Mouse (Mus musculus) midbrain, embryonic 13.5 days (tissue): ENCODE data around the gene Defb20. TPM values are rescaled to one million over a fixed set of nuclear protein-coding genes. Genes with fewer than 3 reads are reported as not detected.

Experiments
- ATAC-seq: fragments of 200-750 bp; cut with Nextera tagmentation; 2 replicates; pipeline ENCODE4 v1.8.0; 2017; ENCODE audit warnings: mild to moderate bottlenecking, moderate TSS enrichment, moderate library complexity
- H3K27ac ChIP-seq: fragments of 300-500 bp; sonication (generic); 2 replicates; pipeline ENCODE4 v1.5.1; 2015; ENCODE audit warnings: inconsistent platforms, mild to moderate bottlenecking, moderate library complexity
- H3K27me3 ChIP-seq: fragments of 300-500 bp; sonication (generic); 2 replicates; pipeline ENCODE4 v1.6.1; 2015; ENCODE audit warnings: mild to moderate bottlenecking, inconsistent platforms
- H3K36me3 ChIP-seq: fragments of 300-500 bp; sonication (generic); 2 replicates; pipeline ENCODE4 v1.6.1; 2015; ENCODE audit warnings: mild to moderate bottlenecking, inconsistent platforms
- H3K4me1 ChIP-seq: fragments of 300-500 bp; sonication (generic); replicated peaks from 2 replicates; pipeline ENCODE4 v1.6.1; 2015; ENCODE audit warnings: inconsistent platforms
- H3K4me2 ChIP-seq: fragments of 300-500 bp; sonication (generic); replicated peaks from 2 replicates; pipeline ENCODE4 v1.6.1; 2015; ENCODE audit warnings: moderate library complexity, mild to moderate bottlenecking, inconsistent platforms
- H3K4me3 ChIP-seq: fragments of 300-500 bp; sonication (generic); replicated peaks from 2 replicates; pipeline ENCODE4 v1.5.1; 2015; ENCODE audit warnings: mild to moderate bottlenecking, inconsistent platforms
- H3K9ac ChIP-seq: fragments of 300-500 bp; sonication (generic); replicated peaks from 2 replicates; pipeline ENCODE4 v1.6.1; 2015; ENCODE audit warnings: mild to moderate bottlenecking, inconsistent platforms
- H3K9me3 ChIP-seq: fragments of 300-500 bp; sonication (generic); 2 replicates; pipeline ENCODE4 v1.6.1; 2016; ENCODE audit warnings: mild to moderate bottlenecking, inconsistent platforms
- WGBS: fragments of 180-500 bp; shearing (Covaris S2); methylation state at CpG from one replicate; pipeline ENCODE4 v1.1.7; 2015; 5-methylcytosine and 5-hydroxymethylcytosine counted together
- polyA plus RNA-seq: library from polyadenylated mRNA; unstranded; fragments of >200 nt; fragmentation: Nextera tagmentation; extraction: Ambion mirVana; gene quantifications from 2 replicates; pipeline ENCODE4 v1.2.1, GENCODE M21; 2015

Gene Defb20
- polyA plus RNA-seq, 1 experiment from 2014 or later, result not detected

DNA sequence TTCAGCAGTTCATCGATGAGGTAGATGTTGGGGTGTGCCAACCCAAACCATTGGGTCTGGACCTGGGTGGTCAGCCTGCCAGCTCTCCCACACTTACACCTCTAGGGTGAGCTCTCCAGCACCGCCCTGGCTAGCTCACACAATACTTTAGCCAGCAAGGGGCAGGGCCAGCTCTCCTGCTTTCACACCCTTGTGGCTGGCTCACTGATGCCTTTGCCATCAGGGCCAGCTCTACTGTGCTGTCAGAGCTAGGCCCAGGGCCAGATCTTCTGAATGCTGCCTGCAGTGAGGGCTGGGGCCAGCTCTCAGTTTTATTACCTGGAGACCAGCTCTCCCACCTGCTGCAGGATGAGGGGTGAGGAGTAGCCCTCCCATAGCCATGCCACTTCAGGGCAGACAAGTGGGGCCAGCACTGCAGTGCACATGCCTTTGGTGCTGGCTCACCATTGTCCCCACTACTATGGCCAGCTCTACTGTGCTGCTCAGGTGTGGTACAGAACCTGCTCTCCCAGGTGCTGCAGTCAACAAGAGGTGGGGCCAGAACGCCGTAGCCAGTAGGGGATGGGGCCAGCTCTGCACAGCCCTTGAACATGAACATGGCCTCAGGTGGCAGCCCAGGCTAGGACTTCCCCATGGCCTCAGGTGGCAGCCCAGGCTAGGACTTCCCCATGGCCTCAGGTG, 24.6 kb upstream of the Defb20 start:
- Histone ChIP-seq H3K4me2 (no peak overlapping the region), H3K4me1 (no peaks in the 10 kb centered on the region), H3K27me3 (no peaks in the 10 kb centered on the region), H3K4me3 (no peak overlapping the region), H3K9ac (no peak overlapping the region), H3K27ac (no peak overlapping the region), H3K36me3 (no peaks in the 10 kb centered on the region), H3K9me3 (no peaks in the 10 kb centered on the region)
- WGBS, result 73% methylated on average over 4 of the region's 4 CpGs
- no peak for ATAC-seq

GRCm38 (mm10) chr2:152459241-152459640, 17.6 kb upstream of the Defb20 start:
- no peak overlapping the region for H3K27ac ChIP-seq
- no peaks in the 10 kb centered on the region for H3K9me3 ChIP-seq
- H3K27me3 ChIP-seq, result no peaks in the 10 kb centered on the region
- no peak for ATAC-seq
- no peak overlapping the region for H3K4me3 ChIP-seq
- WGBS, result 78% methylated on average over 13 of the region's 13 CpGs
- no peak overlapping the region for H3K4me2 ChIP-seq
- H3K36me3 ChIP-seq, result no peaks in the 10 kb centered on the region
- no peaks in the 10 kb centered on the region for H3K4me1 ChIP-seq
- no peak overlapping the region for H3K9ac ChIP-seq

DNA sequence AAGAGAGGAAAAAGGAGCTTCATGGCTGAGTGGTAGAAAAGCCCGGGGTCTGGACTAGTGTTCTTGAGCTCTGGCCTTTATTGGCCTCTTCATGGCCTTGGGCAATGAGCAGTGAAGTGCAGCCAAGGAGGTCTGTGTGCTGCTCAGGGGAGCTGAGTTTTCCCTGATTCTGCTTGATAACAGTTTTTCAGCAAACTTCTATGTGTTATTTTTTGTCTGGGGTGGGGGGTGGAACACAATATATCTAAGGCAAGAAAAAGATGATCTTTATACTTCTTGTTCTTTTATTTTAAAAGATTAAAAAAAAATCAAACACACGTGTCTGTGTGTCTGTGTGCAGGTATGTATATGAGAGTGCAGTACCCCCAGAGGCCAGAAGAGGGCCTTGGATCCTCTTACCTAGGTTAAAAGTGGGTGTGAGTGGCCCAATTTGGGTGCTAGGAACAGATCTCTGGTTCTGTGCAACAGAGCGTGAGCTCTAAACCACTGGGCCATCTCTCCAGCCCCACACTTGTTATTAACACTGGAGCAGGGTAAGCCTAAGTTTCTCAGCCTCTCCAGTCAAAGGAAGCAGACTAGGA, 12.2 kb upstream of the Defb20 start, which contains the start of gene Defb23:
TSS of gene Defb23 (minus strand) at position 51 of the 581 bp plus-strand sequence.
- no peak within 1 kb of the TSS for H3K4me3 ChIP-seq
- ATAC-seq, result no peak
- no peak within 1 kb of the TSS for H3K4me2 ChIP-seq
- H3K4me1 ChIP-seq, result no peaks in the 10 kb centered on the region
- WGBS, result 88% methylated on average over 3 of the region's 3 CpGs
- no peak within 1 kb of the TSS for H3K9ac ChIP-seq
- no peaks in the 10 kb centered on the region for H3K36me3 ChIP-seq
- no peaks in the 10 kb centered on the region for H3K9me3 ChIP-seq
- H3K27ac ChIP-seq, result no peak within 1 kb of the TSS
- no peaks in the 10 kb centered on the region for H3K27me3 ChIP-seq

GRCm38 (mm10) chr2:152470973-152471372, 5.9 kb upstream of the Defb20 start:
- Histone ChIP-seq H3K4me3 (no peak overlapping the region), H3K27ac (no peak overlapping the region), H3K9ac (no peak overlapping the region), H3K4me1 (no peaks in the 10 kb centered on the region), H3K4me2 (no peak overlapping the region), H3K9me3 (no peaks in the 10 kb centered on the region), H3K36me3 (no peaks in the 10 kb centered on the region), H3K27me3 (no peaks in the 10 kb centered on the region)
- 34% methylated on average over 7 of the region's 7 CpGs for WGBS
- ATAC-seq, result no peak

DNA sequence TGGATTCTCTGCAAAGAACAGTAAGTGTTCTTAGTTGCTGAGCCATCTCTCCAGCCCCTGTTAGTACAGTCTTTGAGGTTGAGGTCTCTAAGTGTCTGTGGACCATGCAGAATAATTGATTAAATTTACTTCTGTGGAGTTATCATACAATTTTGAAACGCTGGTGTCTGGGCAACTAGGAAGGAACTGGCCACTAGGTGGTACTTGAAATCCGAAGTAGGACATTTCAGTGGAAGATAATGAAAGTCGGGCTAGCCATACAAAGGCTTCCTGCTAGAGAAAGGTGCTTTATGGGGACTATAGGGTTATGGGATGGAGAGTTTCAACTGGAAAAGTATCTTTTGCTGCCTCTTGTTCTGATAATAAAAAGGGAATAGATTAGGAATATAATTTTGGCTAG, 4.4 kb upstream of the Defb20 start:
- no peak for ATAC-seq
- no peaks in the 10 kb centered on the region for H3K4me1 ChIP-seq
- WGBS, result 30% methylated on average over 3 of the region's 3 CpGs
- H3K27me3 ChIP-seq, result no peaks in the 10 kb centered on the region
- H3K4me3 ChIP-seq, result no peak overlapping the region
- H3K9ac ChIP-seq, result no peak overlapping the region
- no peaks in the 10 kb centered on the region for H3K9me3 ChIP-seq
- no peaks in the 10 kb centered on the region for H3K36me3 ChIP-seq
- H3K27ac ChIP-seq, result no peak overlapping the region
- no peak overlapping the region for H3K4me2 ChIP-seq

DNA sequence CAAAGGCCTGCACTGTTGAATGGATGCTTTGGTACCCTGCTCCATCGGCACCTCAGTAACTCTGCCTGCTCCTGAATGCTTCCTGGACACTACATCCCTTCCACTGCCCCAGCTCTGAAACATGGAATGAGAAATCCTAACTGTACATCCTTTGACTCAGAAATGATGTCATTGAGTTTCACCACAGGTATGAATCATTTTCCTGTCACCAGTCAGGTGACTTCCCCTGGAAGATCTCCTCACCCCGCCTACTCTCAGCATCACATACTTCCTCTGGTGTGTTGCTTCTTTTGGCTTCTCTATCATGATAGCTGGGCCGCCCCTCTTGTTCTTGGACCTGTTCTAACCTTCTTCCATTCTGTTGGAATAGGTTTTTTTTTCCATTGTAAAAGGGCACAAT, 4.0 kb downstream of the Defb20 start:
- Histone ChIP-seq H3K9ac (no peak overlapping the region), H3K36me3 (no peaks in the 10 kb centered on the region)
- 90% methylated on average over 3 of the region's 3 CpGs for WGBS

DNA sequence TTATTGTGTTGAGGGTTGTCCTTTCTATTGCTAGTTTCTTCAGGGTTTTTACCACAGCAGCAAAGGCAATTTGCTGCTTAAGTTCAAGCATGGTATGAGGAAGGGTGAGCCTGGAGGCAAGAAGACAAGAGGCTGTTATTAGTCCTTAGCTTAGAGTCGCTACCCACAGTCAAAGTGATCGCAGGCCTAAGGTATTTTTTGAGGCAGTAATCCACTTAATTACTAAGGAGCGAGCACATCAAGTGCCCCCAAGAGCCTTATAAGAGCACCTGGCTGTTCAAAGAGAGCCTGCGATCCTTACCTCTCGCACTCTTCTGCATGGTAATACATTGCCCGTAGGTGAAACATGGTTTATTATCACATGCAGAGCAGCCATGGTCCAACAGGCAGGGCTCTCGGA, 4.9 kb downstream of the Defb20 start:
- no peak for ATAC-seq
- Histone ChIP-seq H3K27me3 (no peaks in the 10 kb centered on the region), H3K27ac (no peak overlapping the region), H3K9me3 (no peaks in the 10 kb centered on the region), H3K36me3 (no peaks in the 10 kb centered on the region), H3K4me3 (no peak overlapping the region), H3K9ac (no peak overlapping the region), H3K4me2 (no peak overlapping the region), H3K4me1 (no peaks in the 10 kb centered on the region)
- WGBS, result 90% methylated on average over 7 of the region's 7 CpGs

More for the DNA sequence above, 4.0 kb downstream of the Defb20 start:
- Histone ChIP-seq H3K27ac (no peak overlapping the region), H3K4me1 (no peaks in the 10 kb centered on the region), H3K4me2 (no peak overlapping the region), H3K27me3 (no peaks in the 10 kb centered on the region), H3K9me3 (no peaks in the 10 kb centered on the region), H3K4me3 (no peak overlapping the region)
- ATAC-seq, result no peak

GRCm38 (mm10) chr2:152487024-152487423, 10.2 kb downstream of the Defb20 start:
- H3K9me3 ChIP-seq, result no peaks in the 10 kb centered on the region
- H3K4me1 ChIP-seq, result no peaks in the 10 kb centered on the region
- WGBS, result 78% methylated on average over 2 of the region's 2 CpGs
- no peak overlapping the region for H3K4me3 ChIP-seq
- H3K36me3 ChIP-seq, result no peaks in the 10 kb centered on the region
- H3K27me3 ChIP-seq, result no peaks in the 10 kb centered on the region
- no peak for ATAC-seq
- H3K4me2 ChIP-seq, result no peak overlapping the region
- H3K9ac ChIP-seq, result no peak overlapping the region
- no peak overlapping the region for H3K27ac ChIP-seq

GRCm38 (mm10) chr2:152490038-152490437, 13.2 kb downstream of the Defb20 start, which contains the start of gene Defb22:
Gene Defb22, minus strand, starts transcription at chr2:152490138.
- Histone ChIP-seq H3K4me2 (no peak within 1 kb of the TSS), H3K27ac (no peak within 1 kb of the TSS), H3K27me3 (no peaks in the 10 kb centered on the region), H3K4me1 (no peaks in the 10 kb centered on the region), H3K36me3 (no peaks in the 10 kb centered on the region), H3K4me3 (no peak within 1 kb of the TSS), H3K9ac (no peak within 1 kb of the TSS), H3K9me3 (no peaks in the 10 kb centered on the region)
- no peak for ATAC-seq

DNA sequence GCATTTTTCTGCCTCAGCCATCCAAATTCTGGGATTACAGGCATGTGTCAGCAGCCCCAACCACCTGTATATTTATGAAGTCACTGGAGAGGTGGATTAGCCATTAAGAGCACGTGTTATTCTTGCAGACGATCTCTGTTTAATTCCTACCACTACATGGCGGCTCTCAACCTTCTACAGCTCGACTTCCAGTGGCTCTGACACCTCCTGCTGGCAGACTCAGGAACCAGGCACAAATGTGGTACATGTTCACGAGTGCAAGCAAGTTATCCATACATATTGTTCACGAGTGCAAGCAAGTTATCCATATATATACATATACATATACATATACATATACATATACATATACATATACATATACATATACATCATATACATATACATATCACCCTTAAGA, 16.3 kb downstream of the Defb20 start:
- no peaks in the 10 kb centered on the region for H3K9me3 ChIP-seq
- no peak overlapping the region for H3K27ac ChIP-seq
- 79% methylated on average over 6 of the region's 6 CpGs for WGBS
- no peak overlapping the region for H3K4me2 ChIP-seq
- H3K27me3 ChIP-seq, result no peaks in the 10 kb centered on the region
- H3K36me3 ChIP-seq, result no peaks in the 10 kb centered on the region
- no peaks in the 10 kb centered on the region for H3K4me1 ChIP-seq
- no peak overlapping the region for H3K4me3 ChIP-seq
- H3K9ac ChIP-seq, result no peak overlapping the region
- ATAC-seq, result no peak

DNA sequence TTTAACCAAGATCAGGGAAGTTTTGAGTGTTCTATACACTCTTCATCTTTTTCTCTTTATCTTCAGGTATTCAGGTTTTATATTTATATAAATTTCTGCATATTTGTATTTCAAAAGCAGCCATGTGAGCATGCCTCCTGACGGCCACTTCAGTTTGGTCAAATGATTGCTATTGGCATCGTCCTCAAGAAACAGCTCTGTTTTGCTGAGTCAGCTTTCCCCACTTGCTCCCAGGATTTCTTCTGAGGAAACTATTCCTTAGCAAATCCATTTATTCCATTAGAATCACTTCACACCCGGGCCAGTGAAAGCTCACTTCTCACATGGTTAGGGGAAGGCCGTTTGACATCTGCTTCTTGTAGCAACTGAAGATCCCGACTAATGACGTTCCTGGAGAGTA, 21.2 kb downstream of the Defb20 start:
- Histone ChIP-seq H3K4me1 (no peaks in the 10 kb centered on the region), H3K9ac (no peak overlapping the region), H3K27ac (no peak overlapping the region), H3K4me2 (no peak overlapping the region), H3K27me3 (no peaks in the 10 kb centered on the region), H3K9me3 (no peaks in the 10 kb centered on the region), H3K36me3 (no peaks in the 10 kb centered on the region), H3K4me3 (no peak overlapping the region)
- 81% methylated on average over 6 of the region's 6 CpGs for WGBS
- no peak for ATAC-seq

- H3K9ac ChIP-seq, result no peak overlapping the region
- ATAC-seq, result no peak
- H3K27me3 ChIP-seq, result no peaks in the 10 kb centered on the region
- H3K4me2 ChIP-seq, result no peak overlapping the region
- WGBS, result 82% methylated on average over 7 of the region's 7 CpGs
- no peaks in the 10 kb centered on the region for H3K4me1 ChIP-seq
- no peak overlapping the region for H3K4me3 ChIP-seq
- no peaks in the 10 kb centered on the region for H3K36me3 ChIP-seq
- H3K27ac ChIP-seq, result no peak overlapping the region
- H3K9me3 ChIP-seq, result no peaks in the 10 kb centered on the region
Observed at GRCm38 (mm10) chr2:152500204-152500862, 23.5 kb downstream of the Defb20 start.
